Mouse (Mus musculus): Measurements from ENCODE around the gene Rnf167.

The Rnf167 gene

DNA sequence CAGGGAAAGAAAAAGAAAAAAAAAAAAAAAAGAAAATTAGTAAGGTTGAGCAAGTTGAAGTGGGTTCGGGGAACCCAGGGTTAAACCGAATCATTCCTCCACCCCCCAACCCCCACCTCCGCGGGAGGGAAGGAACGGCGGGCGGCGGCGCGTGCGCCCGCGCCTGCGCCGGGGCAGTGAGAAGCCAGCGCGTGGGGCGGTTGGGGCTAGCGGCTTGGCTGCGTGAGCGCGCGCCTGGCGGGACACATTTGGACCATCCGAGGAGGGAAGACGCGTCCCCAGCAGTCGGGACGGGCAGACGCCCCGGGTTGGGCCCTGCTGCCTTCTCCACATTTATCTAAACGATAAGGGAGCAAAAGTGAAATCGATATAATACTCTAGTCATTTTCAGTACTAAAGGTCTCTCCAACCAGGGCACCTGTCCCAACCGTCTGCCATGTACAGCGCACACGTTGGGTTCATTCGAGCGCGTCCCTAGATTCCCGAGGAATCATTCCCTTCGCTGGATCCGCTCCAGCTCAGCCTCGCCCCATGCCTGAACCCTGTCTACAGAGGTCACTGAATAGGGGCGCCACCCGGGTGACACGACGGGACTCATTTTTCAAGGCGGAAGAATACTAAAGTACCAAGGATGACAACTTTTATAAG lies 8.0 kb downstream of the Rnf167 start:
- peak; percentile 49 for DNase-seq (ENCODE audit: low read depth, low spot score)

- DNase-seq (ENCODE audit: low read depth, low spot score): no peak
Observed at GRCm38 (mm10) chr11:70655571-70656455, 8.8 kb downstream of the Rnf167 start.

GRCm38 (mm10) chr11:70656456-70656927 lies 9.5 kb downstream of the Rnf167 start:
- no peak for DNase-seq (ENCODE audit: low read depth, low spot score)

- no peak for DNase-seq (ENCODE audit: low read depth, low spot score)
Observed at GRCm38 (mm10) chr11:70656964-70657363, 9.9 kb downstream of the Rnf167 start, which contains the start of gene Eno3. TSS of gene Eno3 (plus strand) at chr11:70657202.

- DNase-seq (ENCODE audit: low read depth, low spot score): no peak
Observed at GRCm38 (mm10) chr11:70657573-70657972, 10.5 kb downstream of the Rnf167 start.

DNA sequence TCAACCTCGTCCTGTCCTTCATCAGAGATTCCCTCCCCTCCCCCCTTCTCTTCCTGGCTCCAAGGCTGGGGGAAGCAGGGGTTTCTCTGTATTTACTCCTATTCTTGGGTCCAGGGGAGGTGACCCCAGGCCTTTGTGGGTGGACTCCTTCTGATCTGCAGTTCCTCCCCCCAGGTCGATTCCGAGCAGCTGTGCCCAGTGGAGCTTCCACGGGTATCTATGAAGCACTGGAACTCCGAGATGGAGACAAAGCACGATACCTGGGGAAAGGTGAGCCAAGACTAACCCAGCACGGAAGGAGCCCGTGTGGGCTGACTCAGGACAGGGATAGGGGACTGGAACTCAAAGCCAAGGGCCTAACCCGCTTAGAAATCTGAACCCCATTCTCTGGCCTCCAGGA lies 11.0 kb downstream of the Rnf167 start:
- no peak for DNase-seq (ENCODE audit: low read depth, low spot score)

GRCm38 (mm10) chr11:70658521-70658920 lies 11.5 kb downstream of the Rnf167 start:
- DNase-seq (ENCODE audit: low read depth, low spot score): no peak

- DNase-seq (ENCODE audit: low read depth, low spot score): no peak
Observed at GRCm38 (mm10) chr11:70658942-70659341, 11.9 kb downstream of the Rnf167 start.

- no peak for DNase-seq (ENCODE audit: low read depth, low spot score)
Observed at GRCm38 (mm10) chr11:70660571-70660970, 13.5 kb downstream of the Rnf167 start.

DNA sequence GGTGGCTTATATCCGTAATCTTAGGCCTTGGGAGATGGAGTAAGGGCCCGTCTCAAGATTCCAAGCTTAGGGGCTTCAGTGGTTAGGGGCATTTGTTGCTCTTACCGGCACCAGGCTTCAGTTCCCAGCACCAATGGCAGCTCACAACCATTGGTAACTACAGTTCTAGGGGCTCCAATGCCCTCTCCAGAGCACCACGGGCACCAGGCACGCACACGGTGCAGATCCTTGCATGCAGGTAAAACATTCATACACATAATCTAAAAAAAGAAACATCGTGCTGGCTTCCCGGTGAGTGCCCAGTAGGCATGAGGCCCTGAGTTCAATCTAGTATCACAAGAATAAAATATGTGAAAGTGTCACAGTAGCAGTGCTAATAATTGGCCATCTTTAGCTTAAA lies 16.1 kb downstream of the Rnf167 start:
- DNase-seq (ENCODE audit: low read depth, low spot score): no peak

GRCm38 (mm10) chr11:70663957-70664356 lies 16.9 kb downstream of the Rnf167 start:
- DNase-seq (ENCODE audit: low read depth, low spot score): no peak

DNA sequence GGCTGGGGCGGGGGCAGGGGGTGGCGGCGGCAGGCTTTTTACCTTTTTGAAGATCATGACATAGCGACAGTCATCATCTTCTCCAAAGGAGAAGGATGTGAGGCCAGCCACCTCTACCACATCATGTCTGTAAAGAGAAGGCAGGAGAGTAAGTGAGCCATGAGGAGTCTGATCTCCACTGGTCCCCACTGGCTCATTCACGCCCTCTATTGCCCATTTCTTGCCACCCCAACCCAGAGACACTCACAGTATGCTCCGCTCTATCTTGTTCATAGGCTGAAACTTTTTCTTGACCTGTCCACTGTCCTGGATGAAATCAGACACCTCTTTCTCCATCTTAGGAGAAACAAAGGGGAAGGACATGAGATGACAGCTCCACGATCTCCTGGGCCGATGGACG lies 17.7 kb downstream of the Rnf167 start:
- DNase-seq (ENCODE audit: low read depth, low spot score): no peak

DNA sequence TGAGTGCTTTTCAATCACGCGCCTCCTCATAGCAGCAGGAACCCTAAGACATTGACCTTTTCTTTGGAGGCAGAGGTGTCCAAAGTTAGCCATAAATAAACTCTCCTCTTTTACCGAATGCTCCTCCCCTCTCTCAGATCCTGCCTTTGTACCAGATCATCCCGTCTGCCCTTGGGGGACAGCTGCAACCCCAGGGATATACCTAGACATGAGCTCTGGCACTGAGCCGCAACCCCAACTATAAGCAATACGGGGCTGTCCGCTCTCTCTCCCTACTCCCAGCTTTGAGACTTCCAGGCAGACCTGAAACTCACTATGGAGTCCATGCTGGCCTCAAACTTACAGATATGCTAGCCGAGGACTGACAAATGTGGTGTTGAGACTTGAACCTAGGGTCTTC lies 19.7 kb downstream of the Rnf167 start:
- DNase-seq (ENCODE audit: low read depth, low spot score): no peak

GRCm38 (mm10) chr11:70667271-70668150 lies 20.5 kb downstream of the Rnf167 start:
- DNase-seq (ENCODE audit: low read depth, low spot score): no peak

DNA sequence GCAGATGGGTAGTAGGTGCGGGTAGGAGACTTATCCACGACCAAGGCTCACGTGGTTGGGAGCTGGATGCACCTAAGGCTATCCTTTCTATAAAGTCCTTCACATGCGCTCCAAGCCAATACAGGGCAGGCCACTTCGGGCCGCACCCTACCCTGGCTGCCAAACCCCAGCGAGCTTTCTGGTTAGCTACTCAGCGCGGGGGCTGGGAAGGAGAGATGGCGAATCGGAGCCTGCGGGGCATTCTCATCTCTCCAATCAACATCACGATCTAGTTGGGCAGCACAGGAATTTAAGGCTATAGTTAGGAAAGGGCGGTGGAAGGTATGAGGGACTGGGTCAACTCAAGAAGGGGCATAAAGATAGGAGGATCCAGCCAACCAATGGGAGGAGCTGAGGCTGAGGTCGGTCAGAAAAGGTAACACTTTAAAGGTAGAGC lies 21.3 kb downstream of the Rnf167 start:
- no peak for DNase-seq (ENCODE audit: low read depth, low spot score)

DNA sequence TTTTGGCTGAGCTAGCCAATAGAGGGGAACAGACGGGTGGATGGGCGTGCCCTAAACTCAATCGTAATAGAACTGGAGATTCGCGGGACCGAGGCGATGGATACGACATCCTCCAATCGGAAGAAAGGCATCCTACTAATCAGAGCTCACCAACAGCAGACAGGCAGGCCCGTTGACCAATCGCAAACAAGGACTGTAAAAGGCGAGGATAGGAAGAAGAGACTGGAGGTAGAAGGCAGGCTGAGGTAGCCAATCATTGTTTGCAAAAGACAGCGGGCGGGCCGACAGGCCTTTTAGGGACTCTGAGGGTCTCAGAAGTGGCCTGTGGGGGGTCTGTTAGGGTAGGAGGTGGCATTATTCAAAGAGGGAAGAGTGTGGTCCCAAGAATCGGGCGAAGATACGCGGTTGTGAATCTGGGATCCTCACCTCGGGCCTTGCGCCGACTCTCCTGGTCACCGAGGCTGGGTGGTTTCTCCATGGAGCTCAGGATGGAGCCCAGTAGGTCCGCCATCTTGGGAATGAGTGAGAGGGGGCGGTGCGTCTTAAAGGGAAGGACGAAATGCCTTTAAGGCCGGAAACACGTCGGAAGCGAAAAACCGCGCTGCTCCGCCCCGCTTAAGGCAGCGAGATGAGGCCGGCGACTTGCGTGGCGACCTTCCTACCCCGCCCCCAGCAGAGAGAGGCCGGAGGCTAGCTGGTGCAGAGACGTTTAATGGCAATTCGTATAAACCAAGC lies 21.9 kb downstream of the Rnf167 start, which contains the start of gene Spag7:
Spag7 (minus strand) TSS at position 646 of the 735 bp plus-strand sequence.
- peak; percentile 98 for DNase-seq (ENCODE audit: low read depth, low spot score)

- DNase-seq (ENCODE audit: low read depth, low spot score): peak; percentile 43
Observed at GRCm38 (mm10) chr11:70669582-70670345, 22.7 kb downstream of the Rnf167 start.

- DNase-seq (ENCODE audit: low read depth, low spot score): no peak
Observed at GRCm38 (mm10) chr11:70670483-70670882, 23.4 kb downstream of the Rnf167 start.

- no peak for DNase-seq (ENCODE audit: low read depth, low spot score)
Observed at GRCm38 (mm10) chr11:70671333-70672047, 24.5 kb downstream of the Rnf167 start.

Data from c-Kit-negative CD71-positive TER-119-positive erythroid progenitor cells, embryonic 14.5 days (primary cell).